Mouse (Mus musculus): ENCODE measurements at regions not wholly inside any gene's neighbourhood (a gene's known extent, or its start where the extent isn't known, plus 50 kb on each side); places are given as distances from the start of the nearest gene placed in this dataset.

DNA sequence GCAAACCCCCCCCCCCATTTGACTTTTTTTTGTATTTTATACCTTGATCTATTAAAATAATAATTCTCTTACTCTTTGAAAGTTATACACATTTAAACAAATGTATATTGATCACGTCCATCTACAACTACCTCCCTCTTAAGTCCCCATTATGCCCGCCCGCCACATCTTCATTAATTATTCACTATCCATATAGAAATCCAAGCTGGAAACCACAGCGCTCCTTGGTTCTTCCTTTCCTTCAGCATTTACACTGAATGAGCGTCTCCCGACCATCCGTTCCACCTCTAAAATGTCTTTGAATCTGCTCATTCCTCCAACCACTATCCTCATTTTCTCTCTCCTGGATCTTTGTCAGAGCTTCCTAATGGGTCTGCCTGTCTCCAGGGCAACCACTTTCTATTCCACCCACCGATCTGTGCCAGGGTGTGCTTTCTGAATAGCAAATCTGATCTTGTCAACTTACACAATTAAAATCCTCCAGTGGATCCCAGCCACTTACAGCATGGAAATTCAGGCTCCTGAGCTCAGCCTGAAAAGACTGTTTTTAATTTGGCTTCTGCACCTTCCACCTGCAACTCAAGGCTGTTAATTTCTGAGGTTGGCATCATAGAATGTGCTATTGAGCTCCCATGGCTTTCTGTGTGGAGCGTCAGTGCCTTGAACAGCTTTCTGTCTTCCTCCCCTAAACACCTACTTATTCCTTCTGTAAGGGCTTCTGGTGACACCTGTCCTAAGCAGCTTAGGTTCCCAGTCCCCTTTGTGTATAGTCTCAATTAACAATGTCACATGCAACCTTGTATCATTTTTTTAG lies 265.5 kb downstream of the Spry2 start:
- no peak for DNase-seq (ENCODE audit: low spot score)

DNA sequence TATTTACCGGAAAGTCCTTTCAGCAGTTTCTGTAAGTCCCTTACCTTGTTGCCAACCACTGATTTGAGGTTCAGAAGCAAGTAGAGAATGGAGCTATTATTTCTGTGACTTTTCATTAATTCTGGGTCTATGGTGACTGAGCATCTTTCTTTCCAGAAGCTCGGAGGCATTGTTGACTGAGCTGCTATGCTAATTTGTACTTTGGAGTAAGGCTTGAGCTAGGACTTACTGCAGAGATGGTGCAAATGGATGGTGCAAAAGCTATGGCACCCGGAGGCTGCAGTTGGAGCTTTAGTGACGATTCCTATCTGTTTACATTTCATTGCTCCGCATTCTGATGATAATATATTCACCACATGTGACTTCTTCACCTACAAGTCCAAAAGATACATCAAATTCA lies 266.2 kb downstream of the Spry2 start:
- no peak for DNase-seq (ENCODE audit: low spot score)

DNA sequence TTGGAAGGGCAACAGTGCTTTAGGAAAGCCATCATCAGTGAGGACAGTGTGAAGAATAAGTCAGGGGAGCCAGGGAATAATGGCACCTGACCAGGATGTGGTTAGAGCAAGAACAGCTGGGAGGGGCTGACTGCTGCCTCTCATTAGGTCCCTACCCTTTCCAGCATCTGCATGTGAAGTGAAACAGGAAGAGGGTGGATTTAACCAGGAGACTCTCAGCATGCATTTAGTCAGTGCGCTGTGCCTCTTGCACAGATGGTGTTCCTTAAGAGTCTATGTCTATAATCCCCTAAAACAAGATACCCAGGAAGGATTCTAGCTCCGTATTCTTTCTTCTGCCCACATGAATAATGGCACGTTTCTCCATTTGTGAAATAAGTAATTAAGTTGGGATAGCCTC lies 267.9 kb downstream of the Spry2 start:
- no peak for DNase-seq (ENCODE audit: low spot score)

DNA sequence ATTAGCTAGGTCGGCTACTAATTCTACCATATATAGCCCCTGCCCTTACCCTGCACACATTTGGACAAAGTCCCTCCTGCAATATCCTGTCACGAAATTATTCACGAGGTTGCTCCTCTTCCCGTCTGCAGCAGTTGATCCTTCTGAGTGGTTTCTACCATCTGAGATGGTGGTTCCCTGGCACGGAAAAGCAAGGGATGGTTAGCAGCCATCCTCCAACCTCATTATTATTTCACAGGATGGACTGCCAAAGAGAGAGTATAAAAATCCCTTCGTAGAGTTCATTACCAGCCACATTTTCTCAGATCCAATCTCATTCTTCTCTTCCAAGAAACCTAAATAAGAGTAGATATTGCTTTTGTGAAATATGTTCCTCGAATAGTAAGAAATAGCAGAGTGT lies 272.2 kb downstream of the Spry2 start:
- DNase-seq (ENCODE audit: low spot score) = no peak

DNA sequence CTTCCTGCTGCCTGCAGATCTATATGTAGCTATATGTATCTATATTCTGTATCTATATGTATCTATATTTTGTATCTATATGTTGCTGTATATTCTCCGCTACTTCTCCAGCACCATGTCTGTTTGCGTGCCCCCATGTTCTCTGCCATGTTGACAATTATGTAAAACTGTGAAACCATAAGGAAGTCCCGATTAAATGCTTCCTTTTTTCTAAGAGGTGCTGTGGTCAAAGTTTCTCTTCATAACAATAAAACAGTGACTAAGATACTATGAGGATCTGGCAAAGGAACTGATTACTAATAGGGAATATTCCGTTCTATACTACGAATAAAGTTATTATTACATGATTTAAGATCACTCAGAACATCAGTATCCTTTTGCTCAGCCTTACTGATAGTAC lies 274.5 kb downstream of the Spry2 start:
- no peak for DNase-seq (ENCODE audit: low spot score)

DNA sequence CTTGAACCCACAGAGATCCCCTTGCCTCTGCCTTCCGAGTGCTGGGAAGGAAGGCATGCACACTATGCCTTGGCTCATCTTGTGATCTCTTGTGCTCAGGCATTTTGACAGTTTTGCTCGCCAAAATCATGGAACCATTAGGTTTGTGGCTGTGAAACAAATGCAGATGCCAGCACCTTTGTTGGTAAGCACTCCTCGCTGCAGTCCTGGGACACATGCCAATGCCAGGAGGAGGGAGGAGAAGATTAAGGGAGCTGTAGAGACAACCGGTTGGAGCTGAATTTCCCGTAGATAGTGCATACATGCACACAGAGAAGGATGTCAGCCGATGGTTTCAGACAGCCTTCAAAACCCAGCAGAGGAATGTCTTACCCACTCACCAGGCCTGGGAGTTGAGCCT lies 275.5 kb downstream of the Spry2 start:
- no peak for DNase-seq (ENCODE audit: low spot score)

DNA sequence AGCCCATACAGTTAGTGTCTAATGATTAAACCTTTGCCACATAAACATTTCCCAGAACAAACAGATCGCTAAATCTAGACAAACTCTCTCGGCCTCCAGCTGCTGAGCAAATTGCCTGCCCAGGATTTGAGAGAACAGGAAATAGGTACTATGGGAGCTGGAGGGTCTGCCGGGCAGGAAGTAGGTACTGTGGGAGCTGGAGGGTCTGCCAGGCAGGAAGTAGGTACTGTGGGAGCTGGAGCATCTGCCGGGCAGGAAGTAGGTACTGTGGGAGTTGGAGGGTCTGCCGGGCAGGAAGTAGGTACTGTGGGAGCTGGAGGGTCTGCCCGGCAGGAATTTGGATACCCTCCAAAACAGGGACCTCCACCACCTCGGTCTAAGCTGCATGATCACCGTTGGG lies 277.2 kb downstream of the Spry2 start:
- no peak for DNase-seq (ENCODE audit: low spot score)

DNA sequence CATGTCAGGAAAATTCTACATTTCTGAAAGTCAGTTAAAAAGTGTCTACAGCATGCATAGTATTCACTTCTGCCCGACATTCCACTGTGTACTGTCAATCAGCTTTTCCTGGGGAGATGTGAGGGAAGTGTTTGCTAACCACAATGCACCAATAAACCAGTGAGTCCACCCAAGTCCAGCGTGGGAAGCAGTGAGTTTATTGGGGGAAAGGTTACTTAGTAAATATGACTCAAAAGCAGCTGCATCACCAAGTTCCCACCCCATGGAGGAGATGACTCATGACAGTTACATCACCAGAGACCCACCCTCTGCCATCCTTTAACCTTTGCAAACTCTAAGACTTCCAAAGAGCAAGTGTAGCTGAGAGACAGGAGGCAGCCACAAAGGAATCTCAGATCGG lies 280.9 kb downstream of the Spry2 start:
- no peak for DNase-seq (ENCODE audit: low spot score)

DNA sequence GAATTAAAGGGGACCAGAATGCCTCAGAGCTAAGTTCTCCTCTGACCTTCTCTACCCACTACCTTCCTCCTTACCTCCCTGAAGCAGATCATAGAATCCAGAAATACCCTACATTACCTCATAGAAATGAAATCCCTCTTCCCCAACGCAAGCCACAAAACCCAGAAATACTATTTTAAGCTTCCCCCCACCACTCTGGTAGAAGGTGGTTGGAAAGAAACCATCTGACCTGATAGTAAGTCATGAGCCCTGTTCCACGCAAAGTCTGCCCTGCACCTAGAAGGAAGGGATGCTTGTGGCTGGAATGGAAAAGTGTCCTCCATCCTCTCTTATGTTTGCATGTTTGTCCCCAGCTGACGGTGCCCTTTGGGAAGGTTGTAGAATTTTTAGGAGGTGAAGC lies 283.8 kb downstream of the Spry2 start:
- DNase-seq (ENCODE audit: low spot score) = no peak

DNA sequence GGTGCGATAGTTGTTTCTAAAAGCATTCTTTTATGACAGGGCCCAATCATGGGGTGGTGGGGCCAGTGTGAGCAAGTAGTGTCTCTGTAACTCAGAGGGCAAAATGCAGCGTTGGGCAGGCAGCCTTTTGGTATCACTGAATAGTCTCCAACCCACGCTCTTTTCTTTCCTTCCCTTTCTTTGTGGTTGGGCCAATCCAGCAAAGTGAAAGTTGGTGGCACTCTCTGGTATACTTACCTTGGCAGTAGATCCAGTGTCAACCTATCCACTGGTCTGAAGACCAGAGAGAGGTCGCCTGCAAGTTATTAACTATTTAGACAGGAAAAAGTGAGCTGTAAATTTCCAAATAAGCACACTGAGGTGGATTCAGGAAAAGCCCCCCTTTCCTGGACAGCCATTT lies 287.8 kb downstream of the Spry2 start:
- no peak for DNase-seq (ENCODE audit: low spot score)

DNA sequence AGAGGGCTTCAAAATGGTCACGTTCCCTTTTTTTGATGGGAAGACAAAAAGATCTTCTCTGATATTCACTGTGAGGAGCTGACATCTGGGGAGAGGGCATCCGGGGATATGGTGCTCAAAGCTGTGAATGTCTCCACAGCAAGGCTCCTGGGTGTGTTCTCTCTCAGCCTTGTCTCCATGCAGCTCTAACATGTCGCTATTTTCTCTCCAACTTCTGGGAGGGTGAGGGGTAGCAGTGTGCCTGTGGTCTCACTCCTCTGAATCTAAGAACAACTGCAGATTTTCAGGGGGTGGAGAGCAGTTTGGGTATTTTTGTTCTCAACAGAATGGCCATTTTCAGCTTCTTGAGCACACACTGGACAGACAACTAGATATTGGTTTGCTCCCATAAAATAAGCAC lies 290.1 kb downstream of the Spry2 start:
- DNase-seq (ENCODE audit: low spot score) = no peak

DNA sequence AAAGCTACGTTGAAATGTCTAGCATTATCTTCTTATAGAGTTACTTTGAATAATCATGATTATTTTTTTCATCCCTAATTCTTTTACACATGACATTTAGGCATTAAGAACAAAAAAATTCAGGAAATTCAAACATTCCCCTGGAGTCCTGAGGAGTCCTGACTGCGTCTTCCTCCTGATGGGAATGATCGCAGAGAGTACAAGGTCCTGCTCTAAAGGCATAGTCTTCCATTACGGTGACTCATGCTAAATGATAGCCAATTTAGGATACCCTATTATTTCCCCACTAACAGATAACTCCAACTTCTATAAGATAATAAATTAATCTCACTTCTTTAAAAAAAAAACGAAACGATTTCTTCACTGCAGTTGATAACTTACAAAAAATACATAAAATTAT lies 292.2 kb downstream of the Spry2 start:
- DNase-seq (ENCODE audit: low spot score) = no peak

DNA sequence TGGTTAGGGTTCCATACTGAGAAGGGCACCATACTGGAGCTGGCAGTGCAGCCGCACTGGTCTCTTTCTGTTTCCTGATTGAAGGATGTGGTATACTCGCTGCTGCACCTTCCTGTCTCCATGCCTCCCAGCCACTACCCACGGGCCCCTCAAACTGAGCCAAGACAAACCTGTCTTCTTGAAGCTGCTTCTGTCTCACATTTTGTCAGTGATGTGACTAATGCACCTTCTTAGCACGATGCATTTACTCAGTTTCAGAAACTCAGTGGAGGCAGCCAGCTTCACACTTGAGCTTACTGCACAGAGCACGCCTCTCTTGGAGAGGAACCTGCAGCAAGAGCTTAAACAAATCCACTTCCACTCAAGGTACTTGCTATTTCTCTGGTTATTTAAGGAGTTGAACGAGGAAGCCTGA lies 293.6 kb downstream of the Spry2 start:
- no peak for DNase-seq (ENCODE audit: low spot score)

DNA sequence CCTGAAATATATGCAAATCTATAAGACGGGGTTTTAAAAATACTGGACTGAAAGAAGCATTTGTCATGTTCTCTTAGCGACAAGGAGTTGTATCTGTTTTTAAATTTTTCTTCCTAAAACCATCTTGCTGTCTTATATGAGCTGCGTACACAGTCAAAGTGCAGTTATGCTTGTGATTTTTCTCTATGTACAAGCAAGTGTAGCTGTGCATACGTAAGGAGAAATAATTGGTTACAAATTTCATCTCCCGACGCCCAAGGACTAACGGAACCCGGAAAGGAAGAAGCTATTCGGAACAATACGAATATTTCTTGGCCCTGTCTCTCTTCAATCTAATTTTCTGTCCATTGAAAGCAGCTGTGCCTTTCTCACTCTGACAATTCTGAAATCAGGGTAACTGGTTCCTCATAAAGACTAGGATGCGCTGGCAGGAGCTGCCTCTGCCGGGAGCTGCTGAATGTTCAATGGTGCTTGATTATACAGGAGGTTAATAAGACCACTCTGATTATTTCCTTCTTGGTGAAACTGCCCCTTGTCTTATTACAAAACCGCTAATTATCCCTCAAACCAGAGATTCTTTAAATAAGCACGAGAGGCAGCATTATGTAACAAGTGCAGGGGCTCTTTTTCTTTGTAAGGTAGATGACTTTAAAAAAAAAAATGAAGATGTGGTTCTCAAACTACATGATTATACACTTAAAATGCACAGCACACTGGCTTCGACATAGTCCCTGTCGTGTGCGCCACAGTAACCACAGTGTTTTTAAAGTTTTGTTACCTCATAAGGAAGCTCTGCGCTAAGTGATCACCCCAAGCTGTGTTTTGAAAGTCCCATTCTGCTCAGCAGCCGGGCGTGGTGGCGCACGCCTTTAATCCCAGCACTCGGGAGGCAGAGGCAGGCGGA lies 296.8 kb downstream of the Spry2 start:
- no peak for DNase-seq (ENCODE audit: low spot score)

DNA sequence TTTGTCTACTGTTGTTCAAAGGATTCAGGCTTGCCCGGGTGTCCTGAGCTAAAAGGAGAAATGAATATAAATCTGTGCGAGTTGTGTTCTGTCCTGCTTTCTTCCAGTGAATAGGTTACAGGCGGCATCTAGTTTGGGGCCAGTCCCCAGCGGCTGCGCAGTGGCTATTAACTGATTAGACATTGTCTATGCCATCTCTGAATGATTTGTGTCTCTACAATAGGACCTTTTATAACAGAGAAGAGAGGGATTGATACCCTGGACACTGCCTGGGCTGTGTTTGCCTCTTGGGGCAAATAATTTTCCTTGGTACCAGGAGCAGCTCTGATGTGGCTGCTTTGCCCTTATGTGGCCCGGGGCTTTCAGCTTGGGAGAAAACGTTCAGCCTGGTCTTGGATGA lies 306.9 kb downstream of the Spry2 start:
- DNase-seq (ENCODE audit: low spot score) = no peak

DNA sequence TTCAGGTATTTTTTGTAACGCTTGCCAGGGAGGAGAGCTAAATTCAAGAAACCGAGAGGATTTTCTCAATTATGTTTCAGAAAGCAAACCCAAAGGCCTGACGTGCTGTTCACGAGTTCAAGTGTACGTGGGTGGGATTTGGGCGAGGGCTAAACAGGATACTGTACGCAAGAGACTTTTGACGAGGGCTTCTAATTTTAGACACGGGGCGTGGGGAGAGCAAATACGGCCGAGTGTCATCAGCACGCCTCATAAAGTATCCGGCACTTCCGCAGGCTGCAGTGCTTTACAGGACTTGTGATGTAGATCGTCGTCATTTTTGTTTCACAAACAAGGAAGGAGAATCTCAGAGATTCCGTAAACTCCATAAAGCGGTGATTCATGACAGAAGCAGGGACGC lies 307.4 kb downstream of the Spry2 start:
- no peak for DNase-seq (ENCODE audit: low spot score)

DNA sequence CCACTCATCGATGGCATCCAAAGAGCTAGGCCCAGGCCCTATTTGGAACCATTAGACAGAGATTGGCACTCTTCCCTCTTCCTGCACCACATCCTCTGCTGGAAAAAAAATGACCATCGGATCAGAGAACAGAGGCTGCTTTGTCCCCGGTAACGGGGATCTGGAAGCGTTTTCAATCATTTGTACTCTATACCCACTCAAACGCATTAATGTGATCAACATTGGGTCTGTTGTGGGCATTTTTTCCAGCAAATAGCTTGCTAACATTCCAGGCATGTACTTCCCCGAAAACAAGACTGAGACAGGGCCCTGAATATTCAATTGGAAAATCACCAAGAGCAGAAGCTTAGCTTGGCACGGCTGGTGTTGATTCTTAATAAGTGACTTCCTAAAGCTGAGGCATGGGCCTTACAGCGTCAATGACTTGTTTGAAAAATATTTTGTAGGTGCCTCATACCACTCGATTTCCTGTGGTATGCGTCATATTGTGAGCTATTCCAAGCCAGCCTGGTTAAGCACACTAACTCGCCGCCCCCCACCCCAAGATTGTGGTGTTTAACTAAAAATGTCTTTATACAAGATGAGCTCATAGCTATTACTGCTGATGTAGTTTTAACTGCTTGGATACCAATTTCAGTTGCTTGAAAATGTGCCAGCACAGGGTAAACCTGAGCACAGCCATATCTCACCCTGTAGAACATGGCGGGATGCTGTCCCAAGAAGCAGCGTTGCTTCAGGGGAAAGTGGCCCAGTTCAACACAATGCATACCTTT lies 308.0 kb downstream of the Spry2 start:
- no peak for DNase-seq (ENCODE audit: low spot score)

DNA sequence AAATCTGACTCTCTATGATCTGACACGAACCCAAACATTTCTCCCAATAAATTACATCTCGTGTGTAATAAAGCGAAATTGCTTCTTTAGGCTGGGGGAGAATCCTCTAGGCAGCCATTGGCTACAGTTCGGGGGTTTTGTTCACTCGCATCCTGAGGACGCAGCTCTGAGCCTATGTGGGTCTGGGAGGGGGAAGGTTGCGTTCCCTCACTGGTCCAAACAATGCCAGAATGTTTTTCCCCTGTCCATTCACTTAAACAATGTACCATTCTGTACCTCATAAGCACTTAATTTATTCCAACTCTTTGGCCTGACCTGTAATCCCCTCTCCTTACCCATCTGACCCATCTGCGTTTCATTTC lies 308.6 kb downstream of the Spry2 start:
- DNase-seq (ENCODE audit: low spot score) = no peak

DNA sequence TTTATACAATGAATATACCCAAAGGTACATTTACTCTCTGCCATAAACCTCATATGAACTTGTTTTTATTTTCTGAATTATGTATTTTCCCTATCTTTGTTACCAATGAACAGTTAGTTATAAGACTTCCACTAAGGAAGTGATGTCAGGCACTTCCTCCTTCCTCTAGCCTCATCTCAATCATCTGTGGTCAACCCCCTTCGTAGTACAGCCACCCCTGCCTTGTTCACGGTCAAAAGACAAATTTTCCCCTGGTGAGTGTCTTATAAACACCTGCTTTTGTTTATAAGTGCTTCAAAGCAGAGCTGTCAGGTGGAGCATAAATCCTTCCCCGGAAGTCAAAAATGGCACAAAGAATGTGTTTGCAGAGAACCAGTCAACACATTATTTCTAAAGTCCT lies 312.0 kb downstream of the Spry2 start:
- DNase-seq (ENCODE audit: low spot score) = no peak

DNA sequence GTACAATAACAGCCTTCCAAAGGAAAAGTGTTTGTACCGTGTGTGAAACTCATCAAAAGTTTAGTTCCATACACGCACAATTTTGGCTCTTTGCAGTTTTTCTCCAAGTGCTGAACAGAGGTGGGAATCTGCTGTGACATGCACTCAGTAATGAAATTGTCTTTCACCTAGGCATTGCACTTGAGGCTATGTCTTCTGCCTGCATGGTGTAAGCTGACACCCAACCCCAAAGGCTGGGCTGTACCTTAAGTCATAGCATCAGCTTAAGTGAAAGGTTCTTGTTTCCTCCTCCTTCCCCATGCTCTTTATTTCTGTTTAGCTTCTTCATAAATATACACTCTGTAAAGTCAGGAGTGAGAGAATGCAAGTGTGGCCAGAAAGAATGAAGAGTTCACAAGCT lies 313.1 kb downstream of the Spry2 start:
- DNase-seq (ENCODE audit: low spot score) = no peak

DNA sequence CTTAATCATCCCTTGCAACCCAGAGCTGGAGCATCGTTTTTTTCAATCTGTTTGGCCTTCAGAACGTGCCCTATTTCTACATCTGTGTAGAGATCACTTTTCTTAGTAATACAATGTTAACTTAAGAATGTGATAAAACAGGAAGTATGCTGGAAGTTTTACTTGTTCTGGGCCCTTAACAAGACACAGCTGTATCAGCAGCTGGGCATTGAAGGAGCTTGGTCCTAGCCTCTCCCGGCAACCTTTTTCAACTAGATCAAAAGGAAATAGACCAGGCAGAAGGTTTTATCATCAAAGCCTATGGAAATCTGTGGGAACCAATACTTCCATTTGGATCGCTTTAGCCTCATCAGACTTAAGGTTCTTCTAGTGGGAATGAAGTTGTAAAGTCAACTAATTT lies 317.9 kb downstream of the Ndfip2 start:
- no peak for DNase-seq (ENCODE audit: low spot score)

DNA sequence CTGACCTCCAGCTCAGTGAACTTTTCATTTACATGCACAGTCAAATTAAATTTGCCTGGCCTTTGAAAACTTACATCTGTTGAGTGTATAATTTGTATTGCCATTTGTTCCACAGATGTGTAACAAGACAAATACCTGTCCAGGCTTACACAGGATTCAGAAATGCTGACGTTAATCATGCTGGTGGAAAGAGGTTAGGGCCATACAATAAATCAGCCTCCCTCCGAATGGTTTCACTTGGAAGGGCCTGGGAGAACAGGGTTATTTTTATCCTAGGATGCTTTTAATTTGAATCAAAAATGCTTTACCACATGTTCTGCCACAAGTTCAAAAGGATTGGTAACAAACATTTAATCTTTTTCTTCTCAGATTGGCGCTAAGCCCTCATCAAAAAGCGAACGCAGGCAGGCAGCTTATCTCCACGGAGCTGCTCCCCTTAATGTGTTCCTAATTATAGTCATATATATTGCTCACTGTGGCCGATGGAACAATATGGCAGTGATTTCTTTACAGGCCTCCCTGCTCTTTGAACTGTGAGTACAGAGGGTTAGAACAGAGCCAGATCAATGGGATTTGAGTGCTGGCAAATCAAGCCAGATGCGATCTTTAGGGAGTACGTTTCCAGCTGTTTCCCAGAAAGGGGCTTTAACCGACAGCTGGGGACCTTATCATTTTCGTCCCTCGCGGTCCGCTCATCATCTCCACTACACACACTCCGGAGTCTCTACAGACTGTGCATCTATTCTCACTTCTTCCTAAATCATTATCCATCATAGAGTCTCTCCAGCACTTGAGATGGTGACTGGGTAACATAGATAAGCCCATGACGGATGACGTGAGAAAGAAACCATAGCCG lies 313.9 kb downstream of the Ndfip2 start:
- DNase-seq (ENCODE audit: low spot score) = no peak
